Mouse (Mus musculus) embryonic facial prominence, embryonic 10.5 days (tissue): ENCODE measurements around the gene Thumpd2. TPM values are rescaled to one million over a fixed set of nuclear protein-coding genes. Genes with fewer than 3 reads are reported as not detected.
A peak's percentile ranks its signal among the peaks of the same experiment; 100 is the strongest.

Experiments
- DNase-seq: peaks from one replicate; pipeline ENCODE4 v3.0.0-alpha.2; 2017; ENCODE audit warnings: low spot score
- H3K27ac ChIP-seq: fragments of 300-500 bp; sonication (generic); replicated peaks from 2 replicates; pipeline ENCODE4 v1.5.1; 2016; ENCODE audit warnings: mild to moderate bottlenecking
- H3K27me3 ChIP-seq: fragments of 300-500 bp; sonication (generic); replicated peaks from 2 replicates; pipeline ENCODE4 v1.6.1; 2016; ENCODE audit warnings: low read depth, mild to moderate bottlenecking; ENCODE audit not compliant: poor library complexity, severe bottlenecking
- H3K36me3 ChIP-seq: fragments of 300-500 bp; sonication (generic); replicated peaks from 2 replicates; pipeline ENCODE4 v1.6.1; 2016; ENCODE audit warnings: mild to moderate bottlenecking, moderate library complexity
- H3K4me1 ChIP-seq: fragments of 300-500 bp; sonication (generic); 2 replicates; pipeline ENCODE4 v1.6.1; 2016
- H3K4me3 ChIP-seq: fragments of 300-500 bp; sonication (generic); 2 replicates; pipeline ENCODE4 v1.5.1; 2016; ENCODE audit warnings: mild to moderate bottlenecking, moderate library complexity
- H3K9me3 ChIP-seq: fragments of 300-500 bp; sonication (generic); 2 replicates; pipeline ENCODE4 v1.6.1; 2016; ENCODE audit warnings: mild to moderate bottlenecking
- WGBS: fragments of 180-500 bp; shearing (Covaris S2); methylation state at CpG from one replicate; pipeline ENCODE4 v1.1.7; 2016; 5-methylcytosine and 5-hydroxymethylcytosine counted together
- polyA plus RNA-seq: library from polyadenylated mRNA; unstranded; fragments of >200 nt; fragmentation: Nextera tagmentation; extraction: Ambion mirVana; gene quantifications from 2 replicates; pipeline ENCODE4 v1.2.1, GENCODE M21; 2016

Gene Thumpd2
- 14.0 and 14.4 TPM in 2 replicates for polyA plus RNA-seq

DNA sequence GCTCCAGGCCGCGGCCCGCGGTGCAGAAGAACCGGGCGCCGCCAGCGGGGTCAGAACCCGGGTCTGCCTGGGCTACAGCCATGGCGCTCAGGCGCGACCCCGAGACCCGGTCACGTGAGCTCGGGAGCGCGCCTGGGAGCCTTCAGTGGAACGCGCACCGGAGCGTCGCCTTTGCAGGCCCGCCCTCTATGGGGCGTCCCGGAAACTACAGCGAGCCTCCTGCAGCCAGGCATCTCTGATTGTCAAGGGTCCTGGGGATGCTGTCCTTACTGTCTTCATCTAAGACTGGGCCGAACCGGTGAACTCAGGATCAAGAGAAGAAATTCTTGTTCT, at the start of gene Thumpd2:
Gene Thumpd2, minus strand, starts transcription at position 104 of the 333 bp plus-strand sequence.
- peaks cover 23% of the 10 kb centered on the region for H3K36me3 ChIP-seq
- no peaks in the 10 kb centered on the region for H3K27me3 ChIP-seq
- WGBS = 2% methylated on average over 29 of the region's 29 CpGs
- peak within 1 kb of the TSS; percentile 87 for H3K4me3 ChIP-seq
- H3K9me3 ChIP-seq = no peaks in the 10 kb centered on the region
- peaks cover 15% of the 10 kb centered on the region for H3K4me1 ChIP-seq
- peak within 1 kb of the TSS; percentile 98 for H3K27ac ChIP-seq
- DNase-seq = peak; percentile 93

DNA sequence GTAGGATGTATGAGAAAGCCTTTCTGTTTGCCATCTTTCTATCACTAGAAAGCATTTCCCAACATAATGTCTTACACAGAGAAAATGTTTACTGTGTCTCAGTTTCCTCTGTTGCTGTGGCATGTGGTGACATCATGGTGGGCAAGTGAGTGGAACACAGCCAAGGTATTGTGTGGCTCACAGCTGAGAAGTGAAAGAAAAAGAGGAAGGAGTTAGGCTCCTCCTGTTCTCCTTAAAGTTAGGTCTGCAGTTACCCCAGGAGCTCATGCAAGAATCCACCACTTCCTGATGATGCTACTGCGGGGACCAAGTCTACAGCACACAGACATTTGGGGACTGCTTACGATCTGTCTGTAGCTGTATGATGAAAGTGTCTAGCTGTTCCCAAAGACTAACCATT, 39.4 kb upstream of the Thumpd2 start:
- Histone ChIP-seq H3K27me3 (no peaks in the 10 kb centered on the region), H3K4me1 (no peaks in the 10 kb centered on the region), H3K4me3 (no peak overlapping the region), H3K27ac (no peak overlapping the region), H3K36me3 (no peaks in the 10 kb centered on the region), H3K9me3 (no peaks in the 10 kb centered on the region)
- WGBS = 84% methylated on average over 2 of the region's 2 CpGs
- no peak for DNase-seq

DNA sequence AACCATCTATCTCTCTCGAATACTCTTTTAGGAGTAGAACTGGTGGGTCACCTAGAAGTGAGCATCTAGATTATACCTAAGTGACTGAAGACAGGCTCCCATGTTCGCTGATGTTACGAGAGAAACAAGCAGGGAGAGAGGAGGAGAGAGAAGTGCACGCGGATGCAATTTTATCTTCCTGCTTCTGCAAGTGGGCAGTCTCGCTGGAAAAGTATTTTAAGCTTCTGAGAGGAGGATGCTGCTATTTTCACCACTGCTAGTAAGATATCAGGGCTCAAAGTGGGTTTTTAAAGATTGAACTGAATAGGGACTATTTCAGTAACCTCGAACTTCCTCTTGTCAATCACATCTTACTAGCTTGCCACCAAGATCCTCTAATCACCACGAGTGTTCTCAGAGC, 38.0 kb upstream of the Thumpd2 start:
- Histone ChIP-seq H3K4me1 (no peaks in the 10 kb centered on the region), H3K27me3 (no peaks in the 10 kb centered on the region), H3K9me3 (no peaks in the 10 kb centered on the region), H3K36me3 (no peaks in the 10 kb centered on the region), H3K27ac (no peak overlapping the region), H3K4me3 (no peak overlapping the region)
- WGBS = 75% methylated on average over 8 of the region's 8 CpGs
- no peak for DNase-seq

DNA sequence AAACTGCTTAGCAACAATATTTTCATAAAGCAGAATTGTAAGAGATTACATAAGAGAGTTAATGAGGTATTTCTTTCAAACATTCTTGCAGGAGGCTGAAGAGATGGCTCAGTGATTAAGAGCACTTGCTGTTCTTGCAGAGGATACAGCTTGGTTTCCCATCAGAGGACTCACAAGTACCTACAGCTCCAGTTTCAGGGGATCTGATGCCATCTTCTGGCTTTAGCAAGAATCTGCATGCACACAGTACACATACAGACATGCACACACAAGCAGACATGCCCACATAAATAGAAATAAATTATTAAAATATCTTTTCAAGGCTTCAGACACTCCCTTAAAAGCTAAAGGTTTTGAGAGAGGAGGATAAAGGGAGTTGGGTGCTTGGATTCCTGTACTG, 33.6 kb upstream of the Thumpd2 start:
- DNase-seq = no peak

DNA sequence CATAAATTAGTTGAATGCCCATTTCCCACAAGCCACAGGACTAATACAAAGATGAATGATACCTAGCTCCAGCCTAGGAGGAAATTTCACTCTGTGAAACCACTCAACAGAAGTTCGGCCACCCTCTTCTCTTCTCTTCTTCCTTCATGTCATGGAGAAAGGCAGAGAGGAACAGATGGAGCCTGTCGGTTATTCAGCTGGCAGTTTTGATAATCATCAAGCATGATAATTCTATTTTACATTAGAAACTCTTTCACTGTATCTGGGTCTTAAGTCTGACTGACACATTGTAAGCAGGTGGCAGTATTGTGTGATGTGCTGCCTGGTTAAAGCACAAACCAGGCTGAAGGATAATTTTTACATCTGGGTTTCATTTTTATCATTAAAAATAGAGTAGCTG, 31.6 kb upstream of the Thumpd2 start:
- Histone ChIP-seq H3K4me3 (no peak overlapping the region), H3K27ac (no peak overlapping the region), H3K4me1 (no peaks in the 10 kb centered on the region), H3K36me3 (no peaks in the 10 kb centered on the region), H3K9me3 (no peaks in the 10 kb centered on the region), H3K27me3 (no peaks in the 10 kb centered on the region)
- WGBS = 90% methylated on average over 2 of the region's 2 CpGs
- DNase-seq = no peak

More for the DNA sequence above, 33.6 kb upstream of the Thumpd2 start:
- H3K9me3 ChIP-seq = no peaks in the 10 kb centered on the region
- no peaks in the 10 kb centered on the region for H3K4me1 ChIP-seq
- H3K27me3 ChIP-seq = no peaks in the 10 kb centered on the region
- H3K4me3 ChIP-seq = no peak overlapping the region
- no peak overlapping the region for H3K27ac ChIP-seq
- no peaks in the 10 kb centered on the region for H3K36me3 ChIP-seq

DNA sequence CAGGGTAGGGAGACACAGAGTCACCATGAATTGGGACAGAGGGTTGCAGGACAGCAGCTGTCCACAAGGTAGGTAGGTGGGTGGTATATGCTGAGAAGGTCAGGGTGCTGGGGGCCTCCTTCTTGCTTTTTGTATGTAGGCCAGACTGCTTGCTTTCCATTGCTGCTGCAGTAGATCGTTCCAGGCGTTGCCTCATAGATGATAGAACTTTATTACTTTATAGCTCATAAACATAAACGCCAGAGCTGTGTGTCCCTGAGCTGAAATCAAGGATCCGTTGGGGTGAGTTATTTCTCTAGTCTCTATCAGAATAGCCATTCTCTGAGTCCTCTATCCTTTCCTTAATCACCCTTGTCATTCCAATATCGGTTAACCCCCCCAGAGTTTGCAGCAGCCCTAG, 27.9 kb upstream of the Thumpd2 start:
- WGBS = 90% methylated on average over 5 of the region's 5 CpGs
- no peaks in the 10 kb centered on the region for H3K9me3 ChIP-seq
- no peaks in the 10 kb centered on the region for H3K36me3 ChIP-seq
- H3K4me1 ChIP-seq = no peaks in the 10 kb centered on the region
- no peak overlapping the region for H3K4me3 ChIP-seq
- DNase-seq = no peak
- no peaks in the 10 kb centered on the region for H3K27me3 ChIP-seq
- H3K27ac ChIP-seq = no peak overlapping the region

DNA sequence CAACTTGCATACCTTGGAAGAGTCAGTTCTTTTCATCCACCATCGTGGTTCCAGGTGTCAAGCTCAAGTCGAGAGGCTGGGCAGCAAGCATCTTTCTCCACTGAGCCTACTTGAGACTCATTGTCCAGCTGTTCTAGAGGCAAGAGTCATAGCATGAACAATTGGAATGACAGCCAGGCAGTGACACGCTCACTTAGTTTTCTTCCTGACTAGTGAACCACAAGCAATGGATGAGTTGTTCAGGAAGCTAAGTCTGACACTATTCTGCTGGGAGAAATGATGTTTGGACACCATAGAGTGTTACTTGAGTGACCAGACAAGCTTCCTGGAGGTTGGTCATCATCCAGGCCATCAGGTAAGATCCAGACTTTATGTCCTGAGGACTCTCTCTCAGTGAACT, 24.0 kb upstream of the Thumpd2 start:
- Histone ChIP-seq H3K27ac (no peak overlapping the region), H3K4me3 (no peak overlapping the region), H3K9me3 (no peaks in the 10 kb centered on the region), H3K27me3 (no peaks in the 10 kb centered on the region), H3K4me1 (no peaks in the 10 kb centered on the region), H3K36me3 (no peaks in the 10 kb centered on the region)
- WGBS = 75% methylated on average over 3 of the region's 3 CpGs
- DNase-seq = no peak

DNA sequence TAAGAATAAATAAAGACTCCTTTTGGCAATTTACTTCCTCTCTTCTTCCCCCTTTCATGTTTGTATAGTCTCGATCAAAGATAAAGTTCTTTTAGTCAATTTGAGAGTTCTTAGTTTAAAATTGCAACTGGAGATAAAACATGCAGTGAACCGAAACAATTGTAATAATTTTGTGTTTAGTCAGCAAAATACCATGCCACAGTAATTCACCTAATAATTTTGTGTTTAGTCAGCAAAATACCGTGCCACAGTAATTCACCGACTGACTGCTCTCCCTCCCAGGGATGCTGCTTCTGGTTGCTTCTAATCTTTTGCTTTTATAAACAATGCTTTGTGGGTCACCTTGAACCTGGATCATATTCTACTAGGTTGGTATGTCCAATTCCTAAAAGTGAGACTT, 22.9 kb upstream of the Thumpd2 start:
- Histone ChIP-seq H3K36me3 (no peaks in the 10 kb centered on the region), H3K4me1 (no peaks in the 10 kb centered on the region), H3K27ac (no peak overlapping the region), H3K27me3 (no peaks in the 10 kb centered on the region), H3K9me3 (no peaks in the 10 kb centered on the region), H3K4me3 (no peak overlapping the region)
- 86% methylated on average over 4 of the region's 4 CpGs for WGBS
- no peak for DNase-seq

DNA sequence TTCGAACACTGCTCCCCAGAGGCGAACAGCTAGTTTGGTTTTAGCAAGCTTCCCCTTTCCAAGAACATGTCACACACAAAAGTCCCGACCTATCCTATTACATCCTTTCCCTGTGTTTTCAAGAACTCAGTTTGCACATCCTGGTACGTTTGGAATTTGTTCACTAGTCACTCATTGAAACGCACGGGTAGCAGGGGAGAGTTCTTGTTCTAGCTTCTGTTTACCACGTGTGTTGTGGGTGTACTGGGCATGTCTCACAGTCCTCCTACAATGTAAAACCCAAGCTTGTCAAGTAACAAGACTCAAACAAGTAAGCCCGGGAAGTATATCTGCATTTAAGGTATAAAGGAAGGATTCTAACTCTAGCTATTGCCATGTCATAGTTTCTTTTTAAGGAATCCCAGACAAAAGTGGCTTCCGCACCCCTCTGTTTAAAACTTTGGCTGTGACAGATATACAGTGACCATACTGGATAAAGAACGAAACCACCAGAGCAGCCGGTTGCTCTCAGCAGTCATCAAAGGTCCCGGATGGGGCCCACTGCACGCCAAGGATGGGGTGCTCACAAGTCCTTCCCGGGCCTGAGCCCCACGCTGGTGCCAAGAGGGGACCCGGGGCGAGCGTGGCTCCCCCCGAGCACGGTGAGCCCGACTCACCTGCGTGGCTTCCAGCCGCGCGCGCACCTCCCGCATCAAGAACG, 453 bp downstream of the Thumpd2 start:
- WGBS = 19% methylated on average over 28 of the region's 28 CpGs
- DNase-seq = peak; percentile 25
- peaks cover 23% of the 10 kb centered on the region for H3K36me3 ChIP-seq
- H3K9me3 ChIP-seq = no peaks in the 10 kb centered on the region
- peaks cover 15% of the 10 kb centered on the region for H3K4me1 ChIP-seq
- peak overlapping the region; percentile 98 for H3K27ac ChIP-seq
- peak overlapping the region; percentile 87 for H3K4me3 ChIP-seq
- no peaks in the 10 kb centered on the region for H3K27me3 ChIP-seq

DNA sequence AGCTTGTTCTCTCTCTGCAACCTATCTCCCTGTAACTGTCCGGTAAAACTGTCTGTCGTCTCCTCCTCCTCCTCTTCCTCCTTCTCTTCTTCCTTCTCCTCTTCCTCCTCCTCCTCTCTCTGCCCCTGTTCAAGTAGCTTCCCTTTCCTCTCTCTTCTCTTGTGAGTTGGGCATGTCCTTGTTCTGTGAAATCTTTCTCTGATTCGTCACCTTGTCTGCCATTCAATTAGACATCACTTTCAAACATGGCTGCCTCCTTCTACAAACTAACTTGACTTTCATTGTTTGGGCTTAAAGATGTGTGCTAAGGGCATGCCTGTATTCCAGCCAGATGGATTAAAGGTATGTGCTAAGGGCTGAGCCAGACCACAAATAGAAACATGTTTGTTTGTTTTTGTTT, 1.5 kb downstream of the Thumpd2 start:
- H3K27ac ChIP-seq = no peak overlapping the region
- no peak for DNase-seq
- no peak overlapping the region for H3K4me3 ChIP-seq
- peaks cover 23% of the 10 kb centered on the region for H3K36me3 ChIP-seq
- H3K27me3 ChIP-seq = no peaks in the 10 kb centered on the region
- no peaks in the 10 kb centered on the region for H3K9me3 ChIP-seq
- WGBS = 90% methylated on average over 3 of the region's 3 CpGs
- peaks cover 15% of the 10 kb centered on the region for H3K4me1 ChIP-seq

DNA sequence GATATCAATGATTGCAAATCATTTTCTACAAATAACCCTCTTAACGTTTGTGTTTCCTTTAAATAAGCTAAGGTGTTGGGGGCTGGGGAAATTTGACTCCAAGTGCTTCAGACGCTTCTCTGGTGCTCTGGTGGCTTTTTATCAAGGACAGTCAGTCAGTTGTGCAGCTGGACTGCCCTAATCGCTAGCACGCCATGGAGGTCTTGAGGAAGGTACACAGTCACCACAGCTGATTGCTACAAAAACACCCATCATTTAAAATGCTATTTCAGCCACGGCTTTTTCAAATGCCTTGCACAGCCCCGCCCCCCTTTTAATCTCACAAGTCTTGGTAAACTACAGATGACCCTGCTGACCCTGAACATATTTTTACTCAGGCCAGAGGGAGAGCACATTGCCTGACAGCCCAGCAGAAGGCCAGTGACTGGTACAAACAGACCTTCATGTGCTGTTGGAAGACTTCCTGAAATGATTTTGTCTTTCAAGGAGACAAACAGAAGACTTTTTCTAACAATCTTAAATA, 2.5 kb downstream of the Thumpd2 start:
- Histone ChIP-seq H3K4me3 (no peak overlapping the region), H3K9me3 (no peaks in the 10 kb centered on the region), H3K27me3 (no peaks in the 10 kb centered on the region), H3K4me1 (peaks cover 15% of the 10 kb centered on the region), H3K36me3 (peaks cover 23% of the 10 kb centered on the region), H3K27ac (no peak overlapping the region)
- WGBS = 58% methylated on average over 6 of the region's 6 CpGs
- no peak for DNase-seq

DNA sequence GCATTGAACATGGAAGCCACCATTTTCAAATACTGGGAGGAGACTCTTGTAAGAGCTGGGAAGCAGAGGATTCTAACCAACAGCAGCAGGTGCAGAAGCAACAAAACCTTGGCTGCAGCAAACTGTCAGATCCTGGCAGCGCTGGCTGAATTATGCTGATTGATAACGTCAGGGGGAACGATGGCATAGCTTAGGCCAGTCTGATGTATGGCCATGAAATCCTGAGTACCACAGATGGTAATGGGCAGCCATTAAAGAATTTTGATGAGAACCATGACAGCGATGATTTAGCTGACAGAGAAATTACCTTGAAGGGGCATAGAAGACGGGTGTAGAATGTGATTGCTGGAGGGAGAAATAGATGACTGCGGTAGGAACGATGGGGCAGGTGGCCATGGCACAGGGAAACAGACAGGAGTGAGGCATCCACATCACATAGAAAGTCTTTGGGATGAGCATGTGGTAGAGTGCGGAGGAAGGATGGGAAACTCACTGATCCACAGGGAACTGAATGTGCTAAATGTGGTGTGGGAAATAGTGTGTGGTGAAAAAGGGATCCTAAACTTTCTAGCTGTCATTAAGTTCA, 8.0 kb downstream of the Thumpd2 start:
- WGBS = 86% methylated on average over 8 of the region's 8 CpGs
- H3K9me3 ChIP-seq = no peaks in the 10 kb centered on the region
- H3K27ac ChIP-seq = no peak overlapping the region
- DNase-seq = no peak
- no peak overlapping the region for H3K4me3 ChIP-seq
- no peaks in the 10 kb centered on the region for H3K27me3 ChIP-seq
- H3K36me3 ChIP-seq = peaks cover 35% of the 10 kb centered on the region
- H3K4me1 ChIP-seq = no peaks in the 10 kb centered on the region

DNA sequence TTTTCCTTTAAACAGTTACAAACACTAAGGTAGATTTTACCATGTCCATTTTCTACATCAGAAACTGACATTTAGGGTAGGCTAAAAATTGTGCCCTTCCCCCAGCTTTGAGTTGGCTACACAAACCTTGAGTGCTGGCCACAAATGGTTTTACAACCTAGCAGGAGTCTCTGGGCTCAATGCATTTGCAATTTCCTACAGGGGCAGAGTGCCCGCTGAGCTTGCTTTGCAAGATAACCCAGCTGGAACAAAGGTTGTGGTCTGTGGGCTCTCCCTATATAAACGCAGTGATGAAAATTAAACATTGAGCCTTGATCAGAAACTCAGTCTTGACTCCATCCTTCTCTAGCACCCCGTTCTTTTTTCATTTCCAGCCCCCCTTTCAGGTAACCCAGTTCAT, 8.8 kb downstream of the Thumpd2 start:
- peaks cover 34% of the 10 kb centered on the region for H3K36me3 ChIP-seq
- no peak overlapping the region for H3K4me3 ChIP-seq
- no peak for DNase-seq
- no peaks in the 10 kb centered on the region for H3K4me1 ChIP-seq
- 75% methylated on average over 3 of the region's 3 CpGs for WGBS
- no peak overlapping the region for H3K27ac ChIP-seq
- no peaks in the 10 kb centered on the region for H3K9me3 ChIP-seq
- no peaks in the 10 kb centered on the region for H3K27me3 ChIP-seq
